Mouse (Mus musculus): ENCODE results near the gene Gm4064.
"Not testable (repeated sequence)": the region's sequence is repeated elsewhere in the genome, so short reads cannot be mapped to it uniquely, and the experiment has no call there.

Gm4064 gene

DNA sequence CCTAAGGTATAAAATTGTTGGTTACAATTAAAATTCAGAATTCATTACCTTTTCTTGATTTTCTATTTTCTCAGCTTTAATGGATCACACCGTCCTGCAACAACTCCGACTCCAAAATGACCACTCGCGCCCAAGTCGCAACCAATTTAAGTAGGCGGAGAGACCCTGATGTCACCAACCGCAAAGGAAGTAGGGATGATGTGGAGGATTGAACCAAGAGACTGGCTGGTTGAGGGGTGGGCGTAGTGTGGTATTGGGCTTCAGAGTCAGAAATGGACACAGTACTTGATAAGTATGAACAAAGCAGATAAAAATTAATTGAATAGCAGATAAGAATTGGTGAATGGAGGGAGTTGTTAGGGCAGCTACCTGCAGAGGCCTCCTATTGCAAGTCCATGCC lies at the start of gene Gm4064:
Gene Gm4064 (minus strand): TSS at position 101 of the 400 bp plus-strand sequence.
- DNase-seq (ENCODE audit: low spot score in 2 of 2) = not testable (repeated sequence)

DNA sequence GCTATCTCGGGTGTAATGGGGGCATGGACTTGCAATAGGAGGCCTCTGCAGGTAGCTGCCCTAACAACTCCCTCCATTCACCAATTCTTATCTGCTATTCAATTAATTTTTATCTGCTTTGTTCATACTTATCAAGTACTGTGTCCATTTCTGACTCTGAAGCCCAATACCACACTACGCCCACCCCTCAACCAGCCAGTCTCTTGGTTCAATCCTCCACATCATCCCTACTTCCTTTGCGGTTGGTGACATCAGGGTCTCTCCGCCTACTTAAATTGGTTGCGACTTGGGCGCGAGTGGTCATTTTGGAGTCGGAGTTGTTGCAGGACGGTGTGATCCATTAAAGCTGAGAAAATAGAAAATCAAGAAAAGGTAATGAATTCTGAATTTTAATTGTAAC lies 34.4 kb upstream of the Gm4064 start, which contains the start of the genes Rbmy and Gm10256:
Gene Rbmy (plus strand): TSS at position 301 of the 400 bp plus-strand sequence.
Gene Gm10256 (plus strand): TSS at position 320 of the 400 bp plus-strand sequence.
- not testable (repeated sequence) for DNase-seq (ENCODE audit: low spot score in 2 of 2)
